Mouse (Mus musculus): ENCODE measurements around the gene Cxcr6. TPM values are rescaled to one million over a fixed set of nuclear protein-coding genes. Genes with fewer than 3 reads are reported as not detected.

The Cxcr6 gene
- total and polyA plus RNA-seq, 3 experiments = 0.16 to 0.37 TPM; not detected in 1

- peaks cover 52% of the 10 kb centered on the region for H3K36me3 ChIP-seq (ENCODE audit: control insufficient read depth, insufficient read depth, low read length)
- H3K27me3 ChIP-seq (ENCODE audit: control insufficient read depth, insufficient read depth, low read length) = no peaks in the 10 kb centered on the region
- peak; percentile 33 to 69 for DNase-seq
- H3K4me3 ChIP-seq = no peak overlapping the region
- intact Hi-C loops (cut with DNase I) = no loop called here
- whole genome bisulfite sequencing = 13% methylated on average over 3 of the region's 3 CpGs
- H3K79me2 ChIP-seq (replicated peaks; ENCODE audit: control insufficient read depth, insufficient read depth, low read length) = peaks cover 6% of the 10 kb centered on the region; the same call in 1 of the 2 replicates
- peaks cover 5% of the 10 kb centered on the region for H3K4me1 ChIP-seq (ENCODE audit: control insufficient read depth, insufficient read depth, low read length)
- no peak overlapping the region for H3K9ac ChIP-seq (ENCODE audit: low read depth, low read length)
- TF ChIP-seq POLR2A (IDR thresholded peaks at IDR 0.05; ENCODE audit: insufficient read depth, low read depth, low read length) (peak; percentile 63), CTCF (IDR thresholded peaks at IDR 0.05) (peak; percentile 60), EP300 (IDR thresholded peaks at IDR 0.05; ENCODE audit: insufficient read depth, low read depth, low read length) (peak; percentile 61; the same call in 1 of the 2 replicates)
- H3K27ac ChIP-seq = peak overlapping the region; percentile 77
These were observed 38.8 kb downstream of the Cxcr6 start for GRCm38 (mm10) chr9:123845120-123845519.

- Histone ChIP-seq H3K27me3 (ENCODE audit: control insufficient read depth, insufficient read depth, low read length) (no peaks in the 10 kb centered on the region), H3K4me1 (ENCODE audit: control insufficient read depth, insufficient read depth, low read length) (peaks cover 5% of the 10 kb centered on the region), H3K27ac (peak overlapping the region; percentile 77), H3K79me2 (replicated peaks; ENCODE audit: control insufficient read depth, insufficient read depth, low read length) (peaks cover 6% of the 10 kb centered on the region; the same call in 1 of the 2 replicates), H3K36me3 (ENCODE audit: control insufficient read depth, insufficient read depth, low read length) (peaks cover 43% of the 10 kb centered on the region), H3K9ac (ENCODE audit: low read depth, low read length) (no peak overlapping the region), H3K4me3 (no peak overlapping the region)
- no peak for DNase-seq
- WGBS = 48% methylated on average over 1 of the region's 1 CpGs
- intact Hi-C loops (cut with DNase I) = no loop called here
- TF ChIP-seq CTCF (IDR thresholded peaks at IDR 0.05) (no peak), POLR2A (IDR thresholded peaks at IDR 0.05; ENCODE audit: insufficient read depth, low read depth, low read length) (no peak), EP300 (IDR thresholded peaks at IDR 0.05; ENCODE audit: insufficient read depth, low read depth, low read length) (no peak)
These were observed 40.2 kb downstream of the Cxcr6 start for GRCm38 (mm10) chr9:123846490-123846889.

GRCm38 (mm10) chr9:123849976-123850695 lies 43.9 kb downstream of the Cxcr6 start:
- Histone ChIP-seq H3K36me3 (ENCODE audit: control insufficient read depth, insufficient read depth, low read length) (peaks cover 22% of the 10 kb centered on the region), H3K27me3 (ENCODE audit: control insufficient read depth, insufficient read depth, low read length) (no peaks in the 10 kb centered on the region), H3K27ac (peak overlapping the region; percentile 95), H3K9ac (ENCODE audit: low read depth, low read length) (0 out of 2 replicates have a peak overlapping the region, but pooled peaks have one; percentile 3), H3K4me1 (ENCODE audit: control insufficient read depth, insufficient read depth, low read length) (peaks cover 4% of the 10 kb centered on the region), H3K4me3 (peak overlapping the region; percentile 83), H3K79me2 (replicated peaks; ENCODE audit: control insufficient read depth, insufficient read depth, low read length) (no peaks in the 10 kb centered on the region; the same call in 1 of the 2 replicates)
- peak in 1 of 2 experiments; percentile 10 for DNase-seq
- WGBS = 43% methylated on average over 2 of the region's 2 CpGs
- intact Hi-C loops (cut with DNase I) = loop anchor here (2.0 kb wide), 1 partner anchor 133 kb away; the partner anchor contains the start of gene Lztfl1
- TF ChIP-seq EP300 (IDR thresholded peaks at IDR 0.05; ENCODE audit: insufficient read depth, low read depth, low read length) (no peak), POLR2A (IDR thresholded peaks at IDR 0.05; ENCODE audit: insufficient read depth, low read depth, low read length) (no peak), CTCF (IDR thresholded peaks at IDR 0.05) (no peak)

GRCm38 (mm10) chr9:123850705-123851061 lies 44.4 kb downstream of the Cxcr6 start:
- Histone ChIP-seq H3K4me3 (peak overlapping the region; percentile 83), H3K36me3 (ENCODE audit: control insufficient read depth, insufficient read depth, low read length) (peaks cover 19% of the 10 kb centered on the region), H3K9ac (ENCODE audit: low read depth, low read length) (peak overlapping the region; percentile 85), H3K4me1 (ENCODE audit: control insufficient read depth, insufficient read depth, low read length) (peaks cover 4% of the 10 kb centered on the region), H3K27ac (peak overlapping the region; percentile 95), H3K27me3 (ENCODE audit: control insufficient read depth, insufficient read depth, low read length) (no peaks in the 10 kb centered on the region), H3K79me2 (replicated peaks; ENCODE audit: control insufficient read depth, insufficient read depth, low read length) (no peaks in the 10 kb centered on the region; the same call in 1 of the 2 replicates)
- peak; percentile 52 to 61 for DNase-seq
- TF ChIP-seq CTCF (IDR thresholded peaks at IDR 0.05) (no peak), POLR2A (IDR thresholded peaks at IDR 0.05; ENCODE audit: insufficient read depth, low read depth, low read length) (peak; percentile 34; the same call in 1 of the 2 replicates), EP300 (IDR thresholded peaks at IDR 0.05; ENCODE audit: insufficient read depth, low read depth, low read length) (0 out of 2 replicates have a peak, but pooled peaks have one; percentile 39)
- 1% methylated on average over 2 of the region's 2 CpGs for WGBS
- intact Hi-C loops (cut with DNase I) = loop anchor here (2.0 kb wide), 1 partner anchor 134 kb away; the partner anchor contains the start of gene Lztfl1

- intact Hi-C loops (cut with DNase I) = loop anchor here (2.0 kb wide), 1 partner anchor 134 kb away; the partner anchor contains the start of gene Lztfl1
- WGBS = under 1% methylated on average over 27 of the region's 27 CpGs
- Histone ChIP-seq H3K79me2 (replicated peaks; ENCODE audit: control insufficient read depth, insufficient read depth, low read length) (no peaks in the 10 kb centered on the region; the same call in 1 of the 2 replicates), H3K36me3 (ENCODE audit: control insufficient read depth, insufficient read depth, low read length) (peaks cover 15% of the 10 kb centered on the region), H3K27me3 (ENCODE audit: control insufficient read depth, insufficient read depth, low read length) (no peaks in the 10 kb centered on the region), H3K4me1 (ENCODE audit: control insufficient read depth, insufficient read depth, low read length) (peaks cover 4% of the 10 kb centered on the region), H3K4me3 (peak overlapping the region; percentile 83), H3K27ac (peak overlapping the region; percentile 95), H3K9ac (ENCODE audit: low read depth, low read length) (peak overlapping the region; percentile 85)
- peak; percentile 69 to 79 for DNase-seq
- TF ChIP-seq POLR2A (IDR thresholded peaks at IDR 0.05; ENCODE audit: insufficient read depth, low read depth, low read length) (peak; percentile 46; the same call in 1 of the 2 replicates), CTCF (IDR thresholded peaks at IDR 0.05) (no peak)
These were observed 44.9 kb downstream of the Cxcr6 start for GRCm38 (mm10) chr9:123851062-123851712.
